Mouse (Mus musculus) urinary bladder, postnatal 10 days (tissue): ENCODE results near the gene Panx3.
A peak's percentile ranks its signal among the peaks of the same experiment; 100 is the strongest.

Experiments used
- DNase-seq: peaks from one replicate; pipeline ENCODE4 v3.0.0; 2022; ENCODE audit warnings: low spot score

Panx3 gene

GRCm38 (mm10) chr9:37669115-37669514 lies at the start of gene Panx3:
Gene Panx3, minus strand, starts transcription at chr9:37669235.
- no peak for DNase-seq

GRCm38 (mm10) chr9:37716150-37716549 lies 47.1 kb upstream of the Panx3 start, which contains the start of gene Olfr160:
Gene Olfr160, minus strand, starts transcription at chr9:37716250.
- no peak for DNase-seq

- no peak for DNase-seq
These were observed 21.1 kb upstream of the Panx3 start for GRCm38 (mm10) chr9:37689970-37690686.

DNA sequence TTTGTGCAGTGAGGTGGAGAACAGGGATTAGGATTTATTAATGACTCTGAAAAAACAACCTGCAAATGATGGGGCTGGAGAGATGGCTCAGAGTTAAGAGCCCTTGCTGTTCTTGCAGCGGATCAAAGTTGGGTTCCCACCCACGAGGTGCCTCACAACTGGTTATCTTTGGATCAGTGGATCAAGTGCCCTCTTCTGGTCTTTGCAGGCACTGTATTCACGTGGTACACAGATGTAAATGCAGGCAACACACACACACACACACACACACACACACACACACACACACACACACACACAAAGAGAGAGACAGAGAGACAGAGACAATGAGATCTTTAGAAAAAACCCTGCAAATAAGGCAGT lies 18.9 kb upstream of the Panx3 start:
- no peak for DNase-seq

DNA sequence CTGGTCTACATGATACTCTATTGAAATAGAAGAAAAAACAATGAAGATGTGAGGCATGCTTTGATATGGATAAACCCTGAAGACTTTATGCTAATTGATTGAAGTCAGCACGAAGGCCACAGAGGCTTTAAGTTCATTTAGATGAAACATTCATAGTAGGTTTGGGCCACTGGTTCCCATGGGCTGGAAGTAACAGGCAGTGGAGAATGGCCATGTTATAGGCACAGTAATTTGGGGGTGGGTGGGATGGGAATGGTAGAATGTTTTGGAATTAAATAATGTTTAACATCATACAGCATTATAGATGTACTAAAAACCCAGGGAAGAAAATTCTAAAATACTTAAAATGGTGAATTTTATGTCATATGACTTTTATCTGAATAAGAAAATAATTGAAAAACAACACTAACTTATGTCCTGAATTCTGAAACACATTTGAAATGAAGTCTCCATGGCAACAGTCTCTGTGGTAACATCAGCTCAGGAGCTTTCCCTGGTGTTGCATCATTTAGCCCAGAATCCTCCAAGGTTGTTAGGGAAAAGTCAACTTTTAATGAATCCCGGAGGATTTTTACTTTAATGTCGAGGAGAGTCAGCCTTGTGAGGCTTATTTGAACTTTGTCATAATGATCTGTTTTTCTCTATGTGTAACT lies 18.4 kb upstream of the Panx3 start:
- no peak for DNase-seq

DNA sequence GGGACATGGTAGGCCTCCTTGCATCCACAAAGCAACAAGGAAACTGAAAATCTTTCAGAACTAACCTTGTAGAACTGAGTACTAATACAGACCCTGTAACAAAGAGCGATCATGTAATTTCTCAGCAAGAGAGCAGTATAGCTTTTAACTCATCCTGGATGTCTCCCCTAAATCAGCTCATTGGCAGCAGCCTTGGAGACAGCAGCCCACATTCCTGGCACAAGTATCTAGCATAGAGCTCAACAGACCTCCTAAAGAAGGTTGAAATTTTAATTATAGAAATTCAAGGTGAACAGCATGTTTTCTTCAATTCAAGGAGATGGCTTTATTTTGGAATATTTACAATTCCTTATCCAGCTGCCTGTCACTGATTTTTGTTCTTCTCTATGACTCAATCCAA lies 12.1 kb upstream of the Panx3 start:
- DNase-seq = no peak

- DNase-seq = no peak
These were observed 6.3 kb upstream of the Panx3 start for GRCm38 (mm10) chr9:37675287-37675686.

GRCm38 (mm10) chr9:37670261-37670660 lies 1.2 kb upstream of the Panx3 start:
- no peak for DNase-seq

GRCm38 (mm10) chr9:37669678-37670077 lies 643 bp upstream of the Panx3 start:
- no peak for DNase-seq

- no peak for DNase-seq
These were observed 3.0 kb downstream of the Panx3 start for GRCm38 (mm10) chr9:37666045-37666444.

- no peak for DNase-seq
These were observed 4.4 kb downstream of the Panx3 start for GRCm38 (mm10) chr9:37664604-37665003.

DNA sequence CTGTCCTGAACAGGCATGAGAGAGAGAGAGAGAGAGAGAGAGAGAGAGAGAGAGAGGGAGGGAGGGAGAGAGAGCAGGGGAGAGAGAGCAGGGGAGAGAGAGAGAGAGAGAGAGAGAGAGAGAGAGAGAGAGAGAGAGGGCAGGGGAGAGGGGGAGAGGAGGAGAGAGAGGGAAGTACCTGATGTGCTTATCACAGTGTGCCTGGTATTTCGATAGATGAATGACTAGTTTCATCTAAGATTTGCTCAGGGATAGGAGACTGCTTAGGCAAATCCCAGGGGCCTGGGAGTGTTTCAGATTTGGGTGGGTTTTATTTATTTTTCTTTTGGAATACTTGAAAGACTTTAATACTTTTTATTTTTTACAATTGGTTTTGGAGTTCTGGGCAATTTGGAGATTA lies 5.8 kb downstream of the Panx3 start:
- DNase-seq = no peak

- no peak for DNase-seq
These were observed 9.6 kb downstream of the Panx3 start for GRCm38 (mm10) chr9:37659413-37659812.

GRCm38 (mm10) chr9:37656931-37657481 lies 12.0 kb downstream of the Panx3 start, which contains the start of gene Tbrg1:
Gene Tbrg1, minus strand, starts transcription at chr9:37657312.
- peak; percentile 44 for DNase-seq

- DNase-seq = no peak
These were observed 12.6 kb downstream of the Panx3 start for GRCm38 (mm10) chr9:37656439-37656881.

GRCm38 (mm10) chr9:37655961-37656360 lies 13.1 kb downstream of the Panx3 start:
- no peak for DNase-seq

GRCm38 (mm10) chr9:37653836-37654235 lies 15.2 kb downstream of the Panx3 start:
- no peak for DNase-seq

DNA sequence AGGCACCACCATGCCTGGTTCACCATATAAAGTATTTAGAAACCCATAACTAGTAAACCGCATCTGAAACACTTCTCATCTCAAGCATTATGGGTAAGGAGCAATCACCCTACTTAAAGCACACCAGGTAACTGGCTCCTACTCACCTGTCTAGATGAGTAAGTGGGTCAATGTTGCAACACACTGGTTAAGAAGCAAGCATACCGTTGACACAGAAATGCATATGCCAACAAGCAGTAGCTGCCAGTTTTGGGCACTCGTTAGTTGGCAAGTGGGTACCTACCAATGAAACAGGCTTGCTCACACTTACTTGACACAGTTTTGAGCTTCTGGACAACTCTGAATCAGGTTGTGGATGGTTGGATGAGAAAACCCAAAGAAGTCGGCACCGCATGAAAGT lies 18.4 kb downstream of the Panx3 start:
- DNase-seq = no peak

DNA sequence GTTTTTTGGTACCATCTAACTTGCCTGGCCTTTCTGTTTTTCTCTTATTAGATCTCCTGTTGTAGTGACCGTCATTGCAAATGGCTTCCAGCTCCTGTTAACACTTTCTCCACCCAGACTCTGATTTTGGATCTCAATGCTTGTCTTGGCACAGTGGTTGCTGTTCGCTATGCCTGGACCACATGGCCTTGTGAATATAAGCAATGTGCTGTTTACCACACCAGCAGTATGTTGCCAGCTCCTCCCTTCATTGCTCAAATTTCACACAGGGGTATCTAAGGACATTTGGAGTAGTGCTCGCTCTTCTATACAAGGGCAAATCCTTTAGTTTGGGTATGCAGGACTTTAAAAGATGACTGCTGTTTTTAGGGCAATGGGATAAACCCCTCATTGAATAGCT lies 22.8 kb downstream of the Panx3 start:
- no peak for DNase-seq

- no peak for DNase-seq
These were observed 30.3 kb downstream of the Panx3 start for GRCm38 (mm10) chr9:37638721-37639120.

- no peak for DNase-seq
These were observed 32.1 kb downstream of the Panx3 start for GRCm38 (mm10) chr9:37636800-37637542.

GRCm38 (mm10) chr9:37636335-37636734 lies 32.7 kb downstream of the Panx3 start:
- DNase-seq = no peak

DNA sequence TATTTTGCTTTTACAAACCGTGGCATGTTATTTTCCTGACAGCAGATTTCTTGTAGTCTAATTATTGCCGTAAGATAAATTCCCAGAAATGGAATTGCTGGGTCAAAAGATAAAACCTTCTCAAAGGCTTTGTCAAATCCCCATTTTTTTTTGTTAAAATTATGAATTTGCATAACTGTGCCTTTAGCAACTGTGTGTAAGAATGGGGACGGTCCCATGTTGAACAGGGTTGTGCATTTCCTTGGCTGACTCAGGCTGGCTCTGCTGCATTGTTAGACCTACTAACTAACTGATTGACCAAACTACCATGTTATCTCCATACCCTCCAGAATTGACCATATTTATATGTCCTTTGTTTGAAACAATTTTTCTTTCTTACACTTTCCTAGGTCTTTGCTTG lies 34.8 kb downstream of the Panx3 start:
- no peak for DNase-seq
